Comparison of ENCODE assay signal across 11 mouse cellular contexts in genomic region chr3:9959716-9960661, GRCm38 (mm10).
A peak's percentile ranks its signal among the peaks of the same experiment; 100 is the strongest.
DNase-seq lines count a peak whose midpoint lies in the region; ATAC-seq lines count a peak whose summit lies in the region.
"Had no signal": no experiment of that assay in that cellular context is flagged by ENCODE, and none has a peak within 500 bp of the region (broad histone marks: within the 10 kb centered on the region; RNA-seq: fewer than 3 reads in every experiment).

No protein-coding gene starts in this region.

- WGBS in hindbrain, embryonic 16.5 days, result 89% methylated on average over 37 of the region's 37 CpGs
- WGBS in hindbrain, embryonic 13.5 days, result 93% methylated on average over 37 of the region's 37 CpGs
- 79% methylated on average over 37 of the region's 37 CpGs for WGBS in forebrain, embryonic 14.5 days
- WGBS in kidney, embryonic 15.5 days, result 93% methylated on average over 37 of the region's 37 CpGs
- 92% methylated on average over 37 of the region's 37 CpGs for WGBS in heart, embryonic 12.5 days

- H3K36me3 ChIP-seq in hindbrain, embryonic 16.5 days (ENCODE audit: control insufficient read depth, insufficient read depth, low read length), result no peaks in the 10 kb centered on the region
- no peaks in the 10 kb centered on the region for H3K36me3 ChIP-seq in hindbrain, embryonic 13.5 days
- no peaks in the 10 kb centered on the region for H3K36me3 ChIP-seq in forebrain, embryonic 14.5 days (ENCODE audit: control insufficient read depth, insufficient read depth, low read length)
- H3K36me3 ChIP-seq in kidney, embryonic 15.5 days, result no peaks in the 10 kb centered on the region
- H3K36me3 ChIP-seq in heart, embryonic 12.5 days, result no peaks in the 10 kb centered on the region
- H3K36me3 ChIP-seq: midbrain, embryonic 12.5 days had no signal

- no peak overlapping the region for H3K27ac ChIP-seq in hindbrain, embryonic 16.5 days (ENCODE audit: low read depth, low read length)
- no peak overlapping the region for H3K27ac ChIP-seq in hindbrain, embryonic 13.5 days
- H3K27ac ChIP-seq in forebrain, embryonic 14.5 days (ENCODE audit: low read depth, low read length), result peak overlapping the region; percentile 66; the same call in 1 of the 2 replicates
- no peak overlapping the region for H3K27ac ChIP-seq in kidney, embryonic 15.5 days
- H3K27ac ChIP-seq in heart, embryonic 12.5 days (ENCODE audit: poor library complexity, severe bottlenecking), result no peak overlapping the region
- H3K27ac ChIP-seq: kidney, postnatal 0 days; midbrain, embryonic 12.5 days had no signal

- H3K9me3 ChIP-seq in hindbrain, embryonic 16.5 days (ENCODE audit: control insufficient read depth, low read length), result no peaks in the 10 kb centered on the region
- H3K9me3 ChIP-seq in hindbrain, embryonic 13.5 days, result no peaks in the 10 kb centered on the region
- no peaks in the 10 kb centered on the region for H3K9me3 ChIP-seq in forebrain, embryonic 14.5 days (replicated peaks; ENCODE audit: control insufficient read depth, low read length)
- H3K9me3 ChIP-seq in kidney, embryonic 15.5 days (replicated peaks), result no peaks in the 10 kb centered on the region
- no peaks in the 10 kb centered on the region for H3K9me3 ChIP-seq in heart, embryonic 12.5 days (replicated peaks)
- H3K9me3 ChIP-seq: midbrain, embryonic 12.5 days had no signal

- H3K4me2 ChIP-seq in hindbrain, embryonic 16.5 days (ENCODE audit: low read length), result no peak overlapping the region; the same call in 1 of the 2 replicates
- no peak overlapping the region for H3K4me2 ChIP-seq in hindbrain, embryonic 13.5 days
- H3K4me2 ChIP-seq in forebrain, embryonic 14.5 days (ENCODE audit: low read length), result no peak overlapping the region
- H3K4me2 ChIP-seq in kidney, embryonic 15.5 days, result no peak overlapping the region
- no peak overlapping the region for H3K4me2 ChIP-seq in heart, embryonic 12.5 days
- H3K4me2 ChIP-seq: midbrain, embryonic 12.5 days had no signal

- H3K4me1 ChIP-seq in hindbrain, embryonic 16.5 days (ENCODE audit: control insufficient read depth, insufficient read depth, low read depth, low read length), result no peaks in the 10 kb centered on the region
- H3K4me1 ChIP-seq in hindbrain, embryonic 13.5 days (replicated peaks), result no peaks in the 10 kb centered on the region
- H3K4me1 ChIP-seq in forebrain, embryonic 14.5 days (ENCODE audit: control insufficient read depth, insufficient read depth, low read length), result no peaks in the 10 kb centered on the region
- no peaks in the 10 kb centered on the region for H3K4me1 ChIP-seq in kidney, embryonic 15.5 days
- no peaks in the 10 kb centered on the region for H3K4me1 ChIP-seq in heart, embryonic 12.5 days (replicated peaks)
- H3K4me1 ChIP-seq: midbrain, embryonic 12.5 days had no signal

- H3K4me3 ChIP-seq in hindbrain, embryonic 16.5 days (ENCODE audit: low read length), result no peak overlapping the region
- no peak overlapping the region for H3K4me3 ChIP-seq in hindbrain, embryonic 13.5 days
- no peak overlapping the region for H3K4me3 ChIP-seq in forebrain, embryonic 14.5 days (ENCODE audit: low read depth, low read length)
- no peak overlapping the region for H3K4me3 ChIP-seq in kidney, embryonic 15.5 days (replicated peaks)
- H3K4me3 ChIP-seq in heart, embryonic 12.5 days, result no peak overlapping the region
- H3K4me3 ChIP-seq: midbrain, embryonic 12.5 days had no signal

- DNase-seq in right cerebral cortex, postnatal 25 days, result peak; percentile 21
- DNase-seq in right cerebral cortex, postnatal 4 days, result no peak
- peak; percentile 77 for DNase-seq in forebrain, embryonic 14.5 days (ENCODE audit: low spot score)
- DNase-seq in gastrocnemius, adult 18-20 months (ENCODE audit: low spot score), result no peak
- DNase-seq: lung, adult 2 months had no signal

- no peaks in the 10 kb centered on the region for H3K27me3 ChIP-seq in hindbrain, embryonic 16.5 days (replicated peaks; ENCODE audit: control insufficient read depth, insufficient read depth, low read length)
- H3K27me3 ChIP-seq in hindbrain, embryonic 13.5 days, result no peaks in the 10 kb centered on the region
- no peaks in the 10 kb centered on the region for H3K27me3 ChIP-seq in forebrain, embryonic 14.5 days (replicated peaks; ENCODE audit: control insufficient read depth, insufficient read depth, low read length)
- H3K27me3 ChIP-seq in kidney, embryonic 15.5 days, result no peaks in the 10 kb centered on the region
- no peaks in the 10 kb centered on the region for H3K27me3 ChIP-seq in heart, embryonic 12.5 days (replicated peaks)
- H3K27me3 ChIP-seq: midbrain, embryonic 12.5 days had no signal

- no peak overlapping the region for H3K9ac ChIP-seq in hindbrain, embryonic 16.5 days (ENCODE audit: low read depth, low read length)
- H3K9ac ChIP-seq in hindbrain, embryonic 13.5 days, result no peak overlapping the region
- H3K9ac ChIP-seq in forebrain, embryonic 14.5 days (ENCODE audit: low read length), result no peak overlapping the region
- H3K9ac ChIP-seq in kidney, embryonic 15.5 days, result no peak overlapping the region
- H3K9ac ChIP-seq in heart, embryonic 12.5 days, result no peak overlapping the region
- H3K9ac ChIP-seq: midbrain, embryonic 12.5 days had no signal

- peak; percentile 71; the same call in 1 of the 2 replicates for ATAC-seq in hindbrain, embryonic 16.5 days
- ATAC-seq in hindbrain, embryonic 13.5 days (ENCODE audit: low FRiP score), result no peak
- peak; percentile 96 for ATAC-seq in forebrain, embryonic 14.5 days
- ATAC-seq in kidney, embryonic 15.5 days (replicated peaks; ENCODE audit: low FRiP score), result no peak
- no peak for ATAC-seq in heart, embryonic 12.5 days (ENCODE audit: insufficient number of reproducible peaks, low FRiP score)

Comparison
In these comparisons a context has a peak if more than half of its experiments do, and no peak if none do; other contexts are left out.
1. ATAC-seq: peak in hindbrain, embryonic 16.5 days (single experiment) and forebrain, embryonic 14.5 days (single experiment); none in hindbrain, embryonic 13.5 days (single experiment), kidney, embryonic 15.5 days (single experiment) and heart, embryonic 12.5 days (single experiment).
2. DNase-seq: peak in right cerebral cortex, postnatal 25 days (single experiment) and forebrain, embryonic 14.5 days (single experiment); none in right cerebral cortex, postnatal 4 days (single experiment) and gastrocnemius, adult 18-20 months (single experiment).